Mouse (Mus musculus) cerebellum, adult (tissue): ENCODE results near the gene Gm10382.
A peak's percentile ranks its signal among the peaks of the same experiment; 100 is the strongest.

Experiments
- ATAC-seq: cut with Nextera tagmentation; 2 replicates; pipeline ENCODE4 v1.9.2; 2017; ENCODE audit warnings: mild to moderate bottlenecking, moderate library complexity, mixed read lengths; ENCODE audit not compliant: insufficient number of reproducible peaks, low FRiP score, low TSS enrichment

Gm10382 gene

DNA sequence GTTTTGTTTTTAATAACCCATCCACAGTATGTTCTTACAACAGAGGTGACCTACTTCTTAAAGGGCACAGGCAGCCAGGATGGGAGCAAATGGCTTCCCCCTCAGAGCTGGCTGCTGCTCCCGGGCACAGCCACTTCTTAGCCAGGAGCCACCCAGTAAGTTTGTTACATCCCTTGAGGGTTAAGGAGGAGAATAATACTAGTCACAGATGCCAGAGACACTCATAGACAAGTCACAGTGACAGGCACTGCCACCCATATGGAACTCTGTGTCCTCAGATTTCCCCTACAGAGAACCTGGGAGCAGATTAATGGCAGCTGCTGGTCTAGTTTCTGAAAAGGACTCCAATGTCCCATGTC, 3.5 kb downstream of the Gm10382 start:
- ATAC-seq, result peak; percentile 9; the same call in 1 of the 2 replicates

DNA sequence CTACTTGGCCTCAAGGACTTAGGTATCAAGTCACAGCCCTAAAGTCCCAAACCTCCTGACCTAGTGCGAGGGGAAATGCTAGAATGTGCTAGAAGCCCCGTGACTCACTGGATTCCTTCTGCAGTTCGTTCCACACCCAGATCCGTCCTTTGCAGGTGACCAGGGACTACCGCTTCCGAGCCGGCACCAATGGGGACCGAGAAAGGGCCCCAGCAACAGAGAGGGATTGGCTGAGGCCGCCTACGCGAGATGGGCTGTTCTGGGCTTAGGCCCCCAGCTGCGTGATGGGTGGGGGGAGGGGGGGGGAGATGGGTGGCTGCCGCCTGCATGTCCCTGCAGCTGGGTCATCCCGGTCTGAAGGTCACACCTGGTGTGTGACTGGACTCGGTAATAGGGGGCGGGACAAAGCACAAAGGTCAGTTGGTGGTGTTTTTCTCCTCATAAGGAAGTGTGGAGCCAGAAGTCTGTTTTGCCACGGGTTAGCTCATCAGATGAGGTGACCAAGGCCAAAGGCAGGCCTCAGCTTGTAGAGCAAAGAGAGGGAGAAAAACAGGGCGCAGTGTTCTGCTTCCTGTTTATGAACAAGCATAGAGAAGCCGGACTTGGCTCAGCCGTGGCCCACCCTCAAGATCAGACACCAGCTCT, 4.0 kb downstream of the Gm10382 start:
- ATAC-seq, result peak; percentile 91

DNA sequence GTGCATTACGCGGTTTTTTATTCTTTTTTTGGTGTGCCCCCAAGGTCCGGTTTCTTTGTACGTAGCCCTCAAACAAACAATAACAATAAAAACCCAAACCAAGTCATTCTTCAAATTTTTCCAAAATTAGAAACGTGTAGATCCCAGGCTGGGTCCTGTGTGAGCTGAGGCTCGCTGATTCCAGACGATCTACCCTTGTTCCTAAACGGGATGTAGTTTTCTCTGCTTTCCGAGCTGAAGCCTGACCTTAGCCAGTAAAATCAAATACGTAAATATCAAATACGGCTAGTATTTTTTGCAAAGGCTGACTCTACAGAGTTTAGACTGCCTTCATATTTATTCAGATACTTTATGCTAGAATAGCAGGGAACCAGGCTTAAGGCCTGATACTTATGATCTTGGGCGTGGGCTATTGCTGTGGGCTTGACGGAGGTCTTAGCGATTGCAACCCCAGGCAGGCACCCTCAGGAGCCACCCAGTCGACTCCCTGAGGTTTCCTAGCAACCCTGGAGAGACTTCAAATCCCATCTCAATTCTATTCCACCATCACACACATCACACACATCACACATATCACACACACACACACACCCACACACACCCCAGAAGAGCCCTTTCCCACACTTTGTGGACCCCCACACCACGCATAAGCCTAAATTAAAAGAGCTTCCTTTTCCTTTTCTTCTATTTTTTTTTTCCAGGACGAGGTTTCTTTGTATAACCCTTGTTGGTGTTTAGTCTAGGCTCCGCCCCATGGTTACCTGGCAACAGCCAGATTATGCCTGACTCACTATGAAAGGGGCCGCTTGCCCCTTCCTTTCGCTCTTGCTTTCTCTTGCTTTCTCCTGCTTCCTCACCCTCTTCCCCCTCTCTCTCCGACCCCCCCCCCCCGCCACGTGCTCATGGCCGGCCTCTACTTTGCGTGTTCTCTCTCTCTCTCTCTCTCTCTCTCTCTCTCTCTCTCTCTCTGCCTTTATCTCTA, 4.8 kb downstream of the Gm10382 start:
- no peak for ATAC-seq

DNA sequence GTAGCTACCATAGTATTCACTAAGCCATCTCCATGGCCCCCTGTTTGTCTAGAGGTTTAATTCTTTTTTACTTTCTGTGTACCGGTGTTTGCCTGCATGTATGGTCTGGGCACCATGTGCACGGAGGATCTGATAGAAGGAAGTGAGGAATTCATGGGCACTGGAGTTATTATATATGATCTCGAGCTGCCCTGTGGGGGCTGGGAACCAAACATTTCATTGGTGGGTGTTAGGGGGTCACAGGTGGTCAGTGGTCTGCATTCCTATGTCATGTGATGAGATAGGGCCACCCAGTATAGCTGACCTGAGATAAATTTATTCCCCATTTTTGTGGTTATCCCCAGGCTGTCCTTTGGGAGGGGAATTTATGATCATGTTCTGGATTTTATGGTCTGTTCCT, 5.9 kb downstream of the Gm10382 start:
- no peak for ATAC-seq

DNA sequence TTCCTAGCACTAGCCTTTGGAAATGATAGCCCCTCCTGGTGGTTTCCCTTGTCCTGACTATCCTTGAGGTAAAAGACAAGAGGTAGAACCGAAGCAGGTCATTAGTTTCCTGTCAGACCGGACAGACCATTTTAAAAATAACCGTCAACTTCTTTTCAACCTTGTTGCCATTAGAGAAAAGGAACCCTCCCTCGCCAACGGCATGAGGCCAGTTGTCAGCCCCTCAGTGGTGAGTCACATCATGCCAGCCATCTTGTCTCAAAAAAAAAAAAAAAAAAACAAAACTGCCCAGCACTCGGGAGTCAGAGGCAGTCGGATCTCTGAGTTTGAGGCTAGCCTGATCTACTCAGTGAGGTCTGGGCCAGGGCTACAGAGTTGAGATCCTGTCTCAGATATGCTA, 11.8 kb downstream of the Gm10382 start:
- no peak for ATAC-seq

DNA sequence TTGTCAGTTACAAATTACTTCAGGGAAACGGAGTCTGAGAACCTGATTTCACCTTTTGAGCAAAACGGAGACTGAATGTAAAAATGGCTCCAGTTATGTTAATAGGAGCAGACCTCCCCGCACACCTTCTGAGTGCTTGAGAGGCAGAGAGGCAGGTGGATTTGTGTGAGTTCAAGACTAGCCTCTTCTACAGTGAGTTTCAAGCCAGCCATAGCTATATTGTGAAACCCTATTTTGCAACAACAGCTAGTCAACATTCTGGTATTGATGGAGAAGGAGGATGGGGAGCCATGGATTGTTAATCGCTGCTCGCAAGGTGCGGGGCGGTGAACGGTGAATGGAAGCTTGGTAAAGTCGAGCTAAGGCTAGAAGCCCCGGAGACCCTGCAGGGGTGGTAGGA, 13.4 kb downstream of the Gm10382 start:
- ATAC-seq, result no peak

DNA sequence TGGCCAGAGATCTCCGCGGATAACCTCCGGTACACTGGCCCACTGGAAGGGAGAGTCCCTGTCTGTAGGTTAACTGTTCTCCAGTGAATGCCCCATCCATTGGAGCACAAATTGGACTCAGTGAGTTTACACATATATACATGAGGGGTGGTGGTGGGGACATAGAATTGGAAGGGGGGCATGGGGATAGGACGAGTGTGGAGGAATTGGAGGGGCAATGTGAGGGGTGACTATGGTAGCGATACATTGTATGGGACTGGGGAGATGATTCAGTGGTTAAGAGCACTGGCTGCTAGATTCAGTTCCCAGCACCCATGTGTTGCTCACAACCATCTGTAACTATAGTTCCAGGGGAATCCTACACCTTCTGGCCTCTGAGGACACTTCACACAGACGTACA, 13.9 kb downstream of the Gm10382 start:
- ATAC-seq, result no peak

DNA sequence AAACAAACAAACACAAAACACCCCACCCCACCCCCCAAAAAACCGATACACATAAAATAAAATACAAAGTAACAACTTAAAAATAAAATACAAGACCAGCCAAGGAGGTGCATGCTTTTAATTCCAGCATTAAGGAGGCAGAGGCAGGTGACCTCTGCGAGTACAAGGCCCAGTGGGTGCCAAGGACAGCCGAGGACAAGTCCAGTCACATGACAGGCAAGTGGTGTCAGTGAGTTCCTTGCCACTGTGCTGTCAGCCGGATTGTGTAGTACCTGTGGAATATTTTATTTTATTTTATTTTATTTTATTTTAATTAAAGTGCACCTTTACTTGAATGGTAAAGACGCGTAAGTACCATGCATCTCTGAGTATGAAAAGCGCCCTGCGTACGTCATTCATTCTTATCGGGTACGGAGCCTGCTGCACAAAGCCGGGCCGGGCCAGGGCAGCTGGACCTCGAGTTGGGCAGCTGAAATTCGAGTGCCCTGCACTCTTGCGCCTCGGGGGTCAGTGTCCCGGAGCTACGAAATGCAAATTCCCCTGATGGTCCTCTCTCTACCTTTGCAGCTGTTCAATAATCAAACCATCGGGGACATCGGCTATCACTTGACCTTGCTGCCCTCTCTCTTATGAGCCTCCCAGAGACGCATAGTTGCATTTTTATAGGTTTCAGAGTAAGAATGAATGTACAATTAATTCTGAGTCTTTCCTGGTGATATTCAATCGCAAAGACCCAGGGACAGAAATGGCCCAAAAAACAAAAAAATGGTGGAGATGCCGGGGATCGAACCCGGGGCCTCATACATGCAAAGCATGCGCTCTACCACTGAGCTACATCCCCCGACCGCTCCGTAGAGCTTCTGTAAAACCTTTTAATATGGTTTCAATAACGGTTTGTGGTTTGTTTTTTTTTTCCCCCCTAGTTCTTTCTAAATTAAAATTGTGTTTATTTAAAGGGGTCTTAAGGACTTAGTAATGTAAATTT, 14.7 kb downstream of the Gm10382 start:
- no peak for ATAC-seq

DNA sequence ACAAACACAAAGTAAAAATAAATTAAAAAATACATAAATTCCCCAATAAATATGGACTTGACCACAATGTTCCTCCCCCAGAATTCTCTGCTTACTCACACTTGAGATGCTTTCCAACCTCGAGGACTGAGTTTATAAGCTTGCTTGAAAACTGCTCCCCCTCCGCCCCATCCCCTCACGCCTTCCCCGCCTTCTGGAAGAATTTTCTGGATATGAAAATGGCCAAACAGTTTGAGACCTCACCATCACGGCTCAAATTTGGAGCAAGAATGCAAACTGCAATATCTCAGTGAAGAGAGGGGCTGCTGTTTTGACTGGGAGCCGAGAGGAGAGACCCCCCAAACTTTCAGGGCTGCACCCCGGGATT, 15.4 kb downstream of the Gm10382 start:
- ATAC-seq, result no peak

DNA sequence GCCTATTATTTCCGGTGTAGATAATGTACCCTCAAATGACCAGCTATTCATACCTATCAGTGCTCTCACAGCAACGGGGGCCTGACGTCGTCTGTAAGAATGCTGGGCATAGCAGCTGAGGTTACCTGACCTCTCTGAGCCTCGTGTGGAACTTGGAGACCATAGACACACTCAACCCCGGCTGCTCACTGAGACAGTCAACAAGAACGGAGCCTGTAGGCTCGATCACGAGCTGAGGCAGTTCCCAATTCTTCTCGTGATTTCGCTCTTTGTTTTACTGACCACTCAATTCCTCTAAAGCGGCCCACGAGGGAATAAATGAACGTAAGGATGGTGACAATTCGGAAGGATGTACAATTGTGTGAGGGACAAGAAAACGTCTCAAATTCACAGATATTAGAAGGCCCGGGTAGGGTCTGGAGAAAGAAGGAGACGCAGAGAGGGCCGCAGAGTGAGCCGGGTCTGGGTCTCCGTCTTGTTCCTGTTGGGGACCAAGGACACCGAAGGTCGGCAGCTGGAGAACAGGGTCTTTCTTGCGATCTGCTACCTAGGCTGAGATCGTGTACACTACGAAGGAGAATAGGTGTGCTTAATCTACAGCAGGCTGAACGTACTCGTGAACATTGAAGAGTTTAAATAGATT, 15.9 kb downstream of the Gm10382 start:
- no peak for ATAC-seq

DNA sequence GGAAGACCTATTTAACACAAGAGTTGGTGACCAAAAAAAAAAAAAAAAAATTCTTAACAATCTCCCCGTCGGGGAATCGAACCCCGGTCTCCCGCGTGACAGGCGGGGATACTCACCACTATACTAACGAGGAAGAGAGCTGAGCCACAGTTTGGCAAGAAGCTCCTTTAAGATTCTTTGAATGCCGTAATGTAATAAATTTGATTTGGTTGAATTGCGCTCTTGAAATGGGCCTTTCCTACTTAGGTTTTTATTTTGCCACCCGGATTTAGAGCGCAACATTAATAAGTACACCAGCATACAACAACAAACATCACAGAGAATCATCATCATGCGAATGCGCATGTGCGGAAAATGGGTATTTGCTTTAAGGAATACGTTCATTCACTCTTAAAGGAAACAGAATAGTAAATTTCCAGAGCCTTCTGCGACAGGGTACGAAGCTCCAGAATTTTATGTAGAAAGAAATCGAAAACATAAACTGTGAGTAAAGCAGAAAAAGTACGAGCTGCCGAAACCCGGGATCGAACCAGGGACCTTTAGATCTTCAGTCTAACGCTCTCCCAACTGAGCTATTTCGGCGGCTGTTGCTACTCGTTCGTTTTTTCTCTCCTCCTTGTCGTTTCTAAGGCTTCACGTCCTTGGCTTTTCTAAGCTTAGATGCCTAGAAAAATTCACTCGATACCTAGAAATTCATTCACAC, 16.6 kb downstream of the Gm10382 start:
- no peak for ATAC-seq

DNA sequence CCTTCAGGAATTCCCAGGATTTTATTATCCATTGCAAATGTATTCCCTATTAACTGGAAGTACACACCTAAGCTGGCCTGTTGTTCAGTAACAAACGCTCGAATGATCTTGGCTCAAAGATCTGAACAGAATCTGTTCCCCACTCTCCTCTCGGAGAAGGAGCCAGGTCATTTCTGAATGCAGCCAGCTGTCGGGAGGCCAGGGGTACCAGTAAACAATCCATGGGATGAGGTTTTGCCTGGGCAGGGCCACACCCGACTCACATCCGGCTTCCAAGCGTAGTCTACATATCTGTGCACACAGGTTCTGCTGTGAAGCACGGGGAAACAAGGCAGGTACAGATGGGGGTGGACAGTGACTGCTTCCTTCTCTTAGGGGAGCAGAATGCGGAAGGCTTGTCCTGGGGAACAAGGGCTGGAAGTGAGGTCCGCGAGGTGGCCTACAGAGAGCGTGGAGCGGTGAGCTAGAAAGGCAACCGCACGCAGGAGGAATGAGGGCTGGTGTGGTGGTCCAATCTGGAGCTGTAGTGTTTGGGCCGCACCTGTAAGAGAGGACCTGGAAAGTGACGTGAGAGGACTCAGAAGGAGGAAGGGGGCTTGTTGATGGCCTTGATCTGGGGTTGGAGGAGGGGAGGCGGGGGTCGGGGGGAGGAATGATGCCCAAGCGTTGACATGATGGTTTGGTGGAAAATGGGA, 17.3 kb downstream of the Gm10382 start:
- ATAC-seq, result peak; percentile 49; the same call in 1 of the 2 replicates

DNA sequence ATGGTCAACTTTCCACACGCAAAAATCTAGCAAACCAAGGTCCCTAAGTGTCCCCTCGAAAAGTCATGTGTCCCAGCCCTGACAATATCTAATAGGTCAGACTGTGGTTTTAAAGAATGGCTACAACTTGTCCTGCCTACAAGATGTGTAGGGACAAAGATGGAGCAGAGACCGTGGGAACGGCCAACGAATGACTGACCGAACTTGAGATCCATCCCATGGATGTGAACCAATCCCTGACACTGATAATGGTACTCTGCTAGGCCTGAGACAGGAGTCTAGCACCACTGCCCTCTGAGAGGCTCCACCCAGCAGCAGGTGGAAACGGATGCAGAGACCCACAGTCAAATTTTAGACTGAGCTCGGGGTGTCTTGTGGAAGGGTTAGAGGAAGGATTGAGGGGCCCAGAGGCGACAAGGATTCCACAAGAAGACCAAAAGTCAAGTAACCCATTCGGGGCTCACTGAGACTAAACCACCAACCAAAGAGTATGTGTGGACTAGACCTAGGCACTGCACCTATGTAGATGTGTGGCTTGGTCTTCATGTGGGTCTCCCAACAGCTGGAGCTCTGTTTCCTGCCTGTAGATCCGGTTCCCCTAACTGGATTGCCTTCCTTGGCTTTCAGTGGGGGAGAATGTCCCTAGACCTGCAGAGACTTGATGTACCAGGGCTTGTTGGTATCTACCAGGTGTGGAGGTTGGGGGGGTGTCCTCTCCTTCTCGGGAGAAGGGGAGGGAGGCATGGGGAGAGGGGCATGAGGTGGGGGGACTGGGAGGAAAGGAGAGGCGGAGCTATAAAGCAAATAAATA, 18.1 kb downstream of the Gm10382 start:
- ATAC-seq, result no peak

DNA sequence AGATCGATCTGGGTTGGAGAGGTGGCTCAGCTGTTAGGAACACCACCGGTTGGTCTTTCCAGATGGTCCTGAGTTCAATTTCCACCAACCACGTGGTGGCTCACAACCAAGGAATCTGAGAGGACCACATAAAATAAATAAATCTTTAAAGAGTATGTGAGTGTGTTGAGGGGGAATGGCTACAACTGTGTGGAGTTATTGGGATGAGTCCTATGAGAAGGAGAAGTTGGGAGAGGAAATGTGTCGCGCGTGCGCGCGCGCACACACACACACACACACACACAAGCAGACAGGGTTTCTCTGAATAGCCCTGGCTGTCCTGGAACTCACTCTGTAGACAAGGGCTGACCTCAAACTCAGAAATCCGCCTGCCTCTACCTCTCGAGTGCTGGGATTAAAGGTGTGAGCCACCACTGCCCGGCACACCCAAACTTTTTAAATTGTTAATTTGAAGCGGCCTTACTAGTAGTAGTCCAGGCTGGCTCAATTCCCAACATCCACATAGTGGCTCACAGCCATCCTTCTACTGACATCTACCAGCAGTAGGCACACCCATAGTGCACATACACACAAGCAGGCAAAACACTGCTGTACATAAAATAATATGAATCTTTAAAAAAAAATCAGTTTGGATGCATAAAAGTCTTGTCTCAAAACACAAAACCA, 18.9 kb downstream of the Gm10382 start:
- no peak for ATAC-seq

DNA sequence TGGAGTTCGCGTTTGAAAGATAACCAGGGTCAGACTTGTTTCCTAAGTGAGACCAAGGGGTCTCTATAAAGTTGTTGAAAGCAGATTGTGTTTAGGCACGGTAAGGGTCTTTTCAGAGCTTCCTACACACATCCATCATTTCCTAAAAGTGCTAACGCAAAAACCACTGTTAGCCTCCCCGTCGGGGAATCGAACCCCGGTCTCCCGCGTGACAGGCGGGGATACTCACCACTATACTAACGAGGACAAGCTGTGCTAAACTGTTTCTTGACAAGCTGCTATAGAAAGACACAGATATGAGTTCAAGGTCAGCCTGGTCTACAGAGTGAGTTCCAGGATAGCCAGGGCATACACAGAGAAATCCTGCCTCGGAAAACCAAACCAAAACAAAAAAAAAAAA, 19.7 kb downstream of the Gm10382 start:
- no peak for ATAC-seq

DNA sequence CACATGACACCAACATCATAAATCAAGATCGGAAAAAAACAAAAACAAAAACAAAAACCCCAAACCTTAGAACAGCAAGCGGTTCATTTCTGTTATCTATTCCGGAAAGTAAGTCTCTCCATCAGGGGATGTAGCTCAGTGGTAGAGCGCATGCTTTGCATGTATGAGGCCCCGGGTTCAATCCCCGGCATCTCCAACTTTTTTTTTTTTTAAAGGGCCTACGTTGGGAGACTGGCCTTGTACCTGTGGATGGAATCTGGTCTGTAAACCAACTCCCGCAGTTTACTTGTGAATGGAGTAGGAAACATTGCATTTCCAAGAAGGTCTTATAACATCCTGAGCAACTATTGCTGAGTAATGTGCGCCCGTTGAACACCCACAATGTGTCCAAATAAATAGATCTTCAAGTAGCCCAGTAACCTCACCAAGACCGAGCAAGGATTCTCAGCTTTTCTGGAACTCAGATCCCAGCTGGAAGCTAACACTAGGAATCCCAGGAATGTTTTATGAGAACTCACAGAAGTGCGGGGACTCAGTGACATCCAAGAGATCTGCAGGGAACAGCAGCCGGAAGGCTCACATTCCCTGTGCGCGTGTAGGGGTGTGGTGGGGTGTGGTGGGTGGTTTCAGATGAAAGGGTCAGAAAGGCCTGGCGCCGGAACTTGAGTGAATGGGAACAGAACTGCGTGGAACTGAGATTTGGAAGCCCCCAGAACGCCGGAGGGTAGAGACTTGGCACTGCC, 20.4 kb downstream of the Gm10382 start:
- no peak for ATAC-seq

DNA sequence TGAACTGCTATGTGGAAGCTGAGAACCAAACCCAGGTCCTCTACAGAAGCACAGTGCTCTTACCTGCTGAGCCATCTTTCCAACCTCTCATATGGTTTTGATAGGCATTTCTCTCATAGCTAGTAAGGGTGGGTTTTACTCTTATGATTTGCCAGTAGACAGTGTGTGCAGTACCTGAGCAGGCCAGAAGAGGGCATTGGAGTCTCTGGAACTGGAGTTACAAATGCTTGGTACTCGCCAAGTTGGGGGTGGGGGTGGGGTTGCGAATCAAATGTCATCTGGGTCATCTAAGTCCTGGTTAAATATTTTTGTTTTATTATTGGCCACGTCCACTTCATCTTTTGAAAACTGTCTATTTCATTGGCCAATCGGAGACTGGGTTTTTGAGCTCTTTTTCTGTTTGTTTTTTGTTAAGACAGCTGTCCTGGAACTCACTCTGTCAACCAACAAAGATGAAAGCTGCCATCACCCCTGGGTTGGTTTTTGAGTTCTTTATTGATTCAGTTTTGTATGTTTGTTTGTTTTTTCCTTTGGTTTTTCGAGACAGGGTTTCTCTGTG, 22.9 kb downstream of the Gm10382 start:
- ATAC-seq, result no peak
